Mouse (Mus musculus) MEL (cell line): Measurements from ENCODE around the gene Crnkl1. TPM values are rescaled to one million over a fixed set of nuclear protein-coding genes. Genes with fewer than 3 reads are reported as not detected.

Experiments
- DNase-seq: peaks from one replicate; pipeline ENCODE4 v3.0.0; 2011; ENCODE audit warnings: low read depth, low spot score
- H3K27ac ChIP-seq: 2 replicates; pipeline ENCODE4 v1.5.1; 2012; ENCODE audit warnings: low read depth, mild to moderate bottlenecking, control low read depth, low read length, moderate library complexity; ENCODE audit not compliant: control insufficient read depth
- H3K27me3 ChIP-seq, 2 experiments: fragments of 150-350 bp in 1 of 2; sonication (generic) in 1 of 2; 2 replicates each; pipeline ENCODE4 v1.6.1; 2012; ENCODE audit warnings: low read length in 2 of 2, mild to moderate bottlenecking in 2 of 2, improper control_type of control experiment in 1 of 2, moderate library complexity in 1 of 2; ENCODE audit not compliant: insufficient read depth in 2 of 2, control insufficient read depth in 1 of 2
- H3K36me3 ChIP-seq, 2 experiments: 2 replicates each; pipeline ENCODE4 v1.6.1; 2012 to 2014; ENCODE audit warnings: low read length in 2 of 2, improper control_type of control experiment in 1 of 2, inconsistent platforms in 1 of 2, mild to moderate bottlenecking in 1 of 2; ENCODE audit not compliant: insufficient read depth in 2 of 2, control insufficient read depth in 1 of 2
- H3K4me1 ChIP-seq, 2 experiments: fragments of 150-350 bp in 1 of 2; sonication (generic) in 1 of 2; 2 replicates each; pipeline ENCODE4 v1.6.1; 2012; ENCODE audit warnings: low read length in 2 of 2, improper control_type of control experiment in 1 of 2, mild to moderate bottlenecking in 1 of 2; ENCODE audit not compliant: insufficient read depth in 2 of 2, control insufficient read depth in 1 of 2
- H3K4me3 ChIP-seq, 2 experiments: fragments of 150-350 bp in 1 of 2; sonication (generic) in 1 of 2; 2 replicates each; pipeline ENCODE4 v1.5.1; 2012; ENCODE audit warnings: low read depth in 2 of 2, low read length in 2 of 2, mild to moderate bottlenecking in 2 of 2, moderate library complexity in 2 of 2, control low read depth in 1 of 2, improper control_type of control experiment in 1 of 2; ENCODE audit not compliant: control insufficient read depth in 1 of 2, insufficient read depth in 1 of 2
- H3K79me2 ChIP-seq: 2 replicates; pipeline ENCODE4 v1.6.1; 2012; ENCODE audit warnings: mild to moderate bottlenecking, low read length, moderate library complexity; ENCODE audit not compliant: control insufficient read depth, poor library complexity, insufficient read depth
- H3K9ac ChIP-seq: 2 replicates; pipeline ENCODE4 v1.6.1; 2012; ENCODE audit warnings: low read depth, mild to moderate bottlenecking, control low read depth, low read length, moderate library complexity; ENCODE audit not compliant: control insufficient read depth, poor library complexity, severe bottlenecking
- H3K9me3 ChIP-seq: fragments of 150-350 bp; sonication (generic); replicated peaks from 2 replicates; pipeline ENCODE4 v1.6.1; 2012; ENCODE audit warnings: mild to moderate bottlenecking, low read length, improper control_type of control experiment, moderate library complexity; ENCODE audit not compliant: insufficient read depth
- CHD1 ChIP-seq: IDR thresholded peaks from 2 replicates; pipeline ENCODE4 v1.6.1; 2012; ENCODE audit warnings: low read depth, mild to moderate bottlenecking, inconsistent platforms, low read length, improper control_type of control experiment
- CTCF ChIP-seq, 3 experiments: IDR thresholded peaks in 2 of 3; conservative IDR thresholded peaks in 1 of 3; 2 replicates each; pipeline ENCODE4 v1.5.1; 2011 to 2012; ENCODE audit warnings: low read length in 3 of 3, low read depth in 2 of 3, mild to moderate bottlenecking in 2 of 3, improper control_type of control experiment in 1 of 3, inconsistent platforms in 1 of 3, mixed read lengths in 1 of 3, moderate library complexity in 1 of 3; ENCODE audit not compliant: control insufficient read depth in 1 of 3, insufficient read depth in 1 of 3, poor library complexity in 1 of 3, severe bottlenecking in 1 of 3
- ELF1 ChIP-seq: IDR thresholded peaks from 2 replicates; pipeline ENCODE4 v1.6.1; 2014; ENCODE audit warnings: low read depth, mild to moderate bottlenecking, inconsistent platforms, low read length, improper control_type of control experiment, moderate library complexity
- ETS1 ChIP-seq: IDR thresholded peaks from 2 replicates; pipeline ENCODE4 v1.6.1; 2012; ENCODE audit warnings: low read depth, mild to moderate bottlenecking, inconsistent platforms, low read length, improper control_type of control experiment, moderate library complexity
- JUND ChIP-seq: IDR thresholded peaks from 2 replicates; pipeline ENCODE4 v1.6.1; 2011; ENCODE audit warnings: low read depth, mild to moderate bottlenecking, improper control_type of control experiment, low read length
- KAT2A ChIP-seq: conservative IDR thresholded peaks from 2 replicates; pipeline ENCODE4 v1.6.1; 2012; ENCODE audit warnings: low read depth, low read length, improper control_type of control experiment, inconsistent platforms
- MAX ChIP-seq: IDR thresholded peaks from 2 replicates; pipeline ENCODE4 v1.6.1; 2011; ENCODE audit warnings: low read length, improper control_type of control experiment
- MAZ ChIP-seq: IDR thresholded peaks from 2 replicates; pipeline ENCODE4 v1.6.1; 2012; ENCODE audit warnings: low read depth, mild to moderate bottlenecking, inconsistent platforms, low read length, improper control_type of control experiment
- MEF2A ChIP-seq: IDR thresholded peaks from 2 replicates; pipeline ENCODE4 v1.6.1; 2014; ENCODE audit warnings: low read depth, mild to moderate bottlenecking, inconsistent platforms, low read length, improper control_type of control experiment; ENCODE audit not compliant: poor library complexity, insufficient replicate concordance, severe bottlenecking; ENCODE audit errors: extremely low read depth
- MXI1 ChIP-seq: IDR thresholded peaks from 2 replicates; pipeline ENCODE4 v1.6.1; 2011; ENCODE audit warnings: mild to moderate bottlenecking, low read depth, low read length, improper control_type of control experiment
- MYB ChIP-seq: IDR thresholded peaks from 2 replicates; pipeline ENCODE4 v1.6.1; 2011; ENCODE audit warnings: mild to moderate bottlenecking, low read depth, low read length, improper control_type of control experiment
- POLR2A ChIP-seq, 2 experiments: IDR thresholded peaks; 2 replicates each; pipeline ENCODE4 v1.6.1; 2011 to 2012; ENCODE audit warnings: low read length in 2 of 2, mild to moderate bottlenecking in 2 of 2, control low read depth in 1 of 2, improper control_type of control experiment in 1 of 2, low read depth in 1 of 2, moderate library complexity in 1 of 2; ENCODE audit not compliant: control insufficient read depth in 1 of 2, insufficient read depth in 1 of 2, poor library complexity in 1 of 2
- RAD21 ChIP-seq: IDR thresholded peaks from 2 replicates; pipeline ENCODE4 v1.6.1; 2011; ENCODE audit warnings: mild to moderate bottlenecking, low read depth, low read length, improper control_type of control experiment
- RCOR1 ChIP-seq: IDR thresholded peaks from 2 replicates; pipeline ENCODE4 v1.6.1; 2012; ENCODE audit warnings: low read depth, mild to moderate bottlenecking, inconsistent platforms, low read length, improper control_type of control experiment
- SIN3A ChIP-seq: IDR thresholded peaks from 2 replicates; pipeline ENCODE4 v1.6.1; 2012; ENCODE audit warnings: low read length, improper control_type of control experiment, inconsistent platforms
- SMC3 ChIP-seq: IDR thresholded peaks from 2 replicates; pipeline ENCODE4 v1.6.1; 2011; ENCODE audit warnings: low read depth, low read length, improper control_type of control experiment
- TAL1 ChIP-seq: IDR thresholded peaks from 2 replicates; pipeline ENCODE4 v1.6.1; 2012; ENCODE audit warnings: mild to moderate bottlenecking, inconsistent platforms, low read length, moderate library complexity, mixed read lengths
- USF2 ChIP-seq, 2 experiments: IDR thresholded peaks; 2 replicates each; pipeline ENCODE4 v1.6.1; 2011 to 2012; ENCODE audit warnings: improper control_type of control experiment in 2 of 2, low read length in 2 of 2, borderline replicate concordance in 1 of 2, inconsistent platforms in 1 of 2, low read depth in 1 of 2, mild to moderate bottlenecking in 1 of 2; ENCODE audit not compliant: insufficient read depth in 1 of 2
- ZMIZ1 ChIP-seq: IDR thresholded peaks from 2 replicates; pipeline ENCODE4 v1.6.1; 2012; ENCODE audit warnings: low read depth, mild to moderate bottlenecking, inconsistent platforms, low read length, improper control_type of control experiment, moderate library complexity
- polyA plus RNA-seq, 2 experiments: library from polyadenylated mRNA; stranded (reverse) in 1 of 2; unstranded in 1 of 2; fragments of >175 nt in 1 of 2; fragments of >200 nt in 1 of 2; gene quantifications; 2 replicates each; pipeline versions ENCODE4 v1.2.1 to v1.2.4; 2012; ENCODE audit warnings: low replicate concordance in 2 of 2, low read depth in 1 of 2; ENCODE audit not compliant: insufficient read length in 2 of 2, insufficient read depth in 1 of 2, missing spikeins in 1 of 2
- total RNA-seq: library from RNA; depleted of rRNA; stranded (reverse); fragments of 300-350 nt; gene quantifications from 2 replicates; pipeline ENCODE4 v1.2.3, GENCODE M21; 2012

Gene Crnkl1
- total and polyA plus RNA-seq, 3 experiments = 23.8 to 297 (median 30.3) TPM

GRCm38 (mm10) chr2:145884036-145884912, 50.5 kb downstream of the Crnkl1 start:
- Histone ChIP-seq H3K9me3 (no peaks in the 10 kb centered on the region), H3K36me3 (no peaks in the 10 kb centered on the region), H3K27ac (no peak overlapping the region), H3K4me1 (no peaks in the 10 kb centered on the region), H3K4me3 (no peak overlapping the region), H3K9ac (no peak overlapping the region), H3K79me2 (no peaks in the 10 kb centered on the region), H3K27me3 (no peaks in the 10 kb centered on the region; a peak in 1 of 4 replicates)
- no peak for DNase-seq
- TF ChIP-seq JUND (no peak), RAD21 (no peak), MYB (no peak), CTCF (IDR thresholded peaks at IDR 0.05 in 2 of 3, conservative IDR thresholded peaks at IDR 0.05 in 1 of 3; ENCODE audit: control insufficient read depth in 1 of 3, insufficient read depth in 1 of 3, low read depth in 2 of 3, low read length in 3 of 3, poor library complexity in 1 of 3, severe bottlenecking in 1 of 3) (no peak), ELF1 (no peak), MAZ (no peak), SMC3 (no peak), MEF2A (no peak), KAT2A (no peak), USF2 (IDR thresholded peaks at IDR 0.05; ENCODE audit: borderline replicate concordance in 1 of 2, insufficient read depth in 1 of 2, low read depth in 1 of 2, low read length in 2 of 2) (no peak), ZMIZ1 (no peak), CHD1 (no peak), RCOR1 (no peak), ETS1 (no peak), TAL1 (no peak)

GRCm38 (mm10) chr2:145882398-145882797, 52.4 kb downstream of the Crnkl1 start:
- no peak overlapping the region for H3K9ac ChIP-seq
- H3K9me3 ChIP-seq = no peaks in the 10 kb centered on the region
- no peak overlapping the region for H3K4me3 ChIP-seq
- H3K79me2 ChIP-seq = no peaks in the 10 kb centered on the region
- H3K27me3 ChIP-seq = no peaks in the 10 kb centered on the region; a peak in 1 of 4 replicates
- DNase-seq = no peak
- H3K4me1 ChIP-seq = no peaks in the 10 kb centered on the region
- H3K36me3 ChIP-seq = no peaks in the 10 kb centered on the region
- H3K27ac ChIP-seq = no peak overlapping the region
- TF ChIP-seq CTCF (IDR thresholded peaks at IDR 0.05 in 2 of 3, conservative IDR thresholded peaks at IDR 0.05 in 1 of 3; ENCODE audit: control insufficient read depth in 1 of 3, insufficient read depth in 1 of 3, low read depth in 2 of 3, low read length in 3 of 3, poor library complexity in 1 of 3, severe bottlenecking in 1 of 3) = peak in 1 of 3 experiments; percentile 41; a peak in 3 of 6 replicates
- TF ChIP-seq MXI1 = no peak
- TF ChIP-seq SIN3A = no peak
- TF ChIP-seq USF2 (IDR thresholded peaks at IDR 0.05; ENCODE audit: borderline replicate concordance in 1 of 2, insufficient read depth in 1 of 2, low read depth in 1 of 2, low read length in 2 of 2) = no peak
- no peak for TF ChIP-seq MYB
- TF ChIP-seq RAD21 = peak; percentile 9
- TF ChIP-seq POLR2A (IDR thresholded peaks at IDR 0.05; ENCODE audit: control insufficient read depth in 1 of 2, insufficient read depth in 1 of 2, low read depth in 1 of 2, low read length in 2 of 2, poor library complexity in 1 of 2) = no peak
- TF ChIP-seq MAX = no peak
- TF ChIP-seq SMC3 = peak; percentile 19; the same call in 1 of the 2 replicates
- no peak for TF ChIP-seq ETS1
- no peak for TF ChIP-seq MAZ
- TF ChIP-seq CHD1 = no peak
